Mouse (Mus musculus): ENCODE data around the gene Dcaf5. TPM values are rescaled to one million over a fixed set of nuclear protein-coding genes. Genes with fewer than 3 reads are reported as not detected.

Dcaf5 gene
- total and polyA plus RNA-seq, 3 experiments: 8.2 to 13.2 (median 13.0) TPM

DNA sequence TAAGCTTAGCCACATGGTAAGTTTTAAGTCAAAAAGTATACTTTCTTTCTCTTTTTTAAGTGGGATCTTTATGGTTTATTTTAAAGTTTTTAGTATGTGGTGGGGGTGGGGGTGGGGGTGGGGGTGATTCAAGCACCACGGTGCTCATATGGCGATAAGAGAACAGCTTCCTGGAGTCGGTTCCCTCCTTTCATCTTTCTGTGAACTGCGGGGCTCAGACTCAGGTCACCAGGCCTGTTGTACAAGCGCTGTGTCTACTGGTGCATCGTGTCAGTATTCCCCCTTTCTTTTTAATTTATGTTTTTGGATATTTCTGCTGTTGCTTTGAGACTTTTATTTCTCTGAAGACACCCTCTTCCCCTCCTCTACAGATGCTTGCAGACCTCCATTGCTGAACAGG lies 137.7 kb downstream of the Dcaf5 start:
- Histone ChIP-seq H3K4me2 (ENCODE audit: insufficient read depth, low read depth, poor library complexity, severe bottlenecking) (no peak overlapping the region), H3K27ac (ENCODE audit: insufficient read depth, low read depth) (no peak overlapping the region), H3K4me1 (ENCODE audit: control insufficient read depth in 1 of 2, insufficient read depth in 2 of 2) (no peaks in the 10 kb centered on the region), H3K9me3 (replicated peaks; ENCODE audit: low read length) (no peaks in the 10 kb centered on the region), H3K36me3 (replicated peaks in 1 of 2; ENCODE audit: control insufficient read depth in 1 of 2, insufficient read depth in 1 of 2, low read length in 1 of 2) (no peaks in the 10 kb centered on the region), H3K79me2 (replicated peaks; ENCODE audit: control insufficient read depth, extremely low read depth, insufficient read depth, poor library complexity, severe bottlenecking) (no peaks in the 10 kb centered on the region), H3K4me3 (replicated peaks in 1 of 3; ENCODE audit: low read depth in 2 of 3, low read length in 2 of 3, poor library complexity in 1 of 3) (no peak overlapping the region), H3K27me3 (replicated peaks) (no peaks in the 10 kb centered on the region), H3K9ac (ENCODE audit: insufficient read depth, low read depth) (no peak overlapping the region)
- no peak for DNase-seq (ENCODE audit: extremely low read depth)
- dilution Hi-C loops (cut with MboI; ENCODE audit: extremely low pct_ligation_motif_present, extremely low pct_unique_long_range_greater_than_20kb, low sequenced_read_pairs) (no loop called here), in situ Hi-C loops (cut with MboI; ENCODE audit: low pct_ligation_motif_present, low pct_unique_long_range_greater_than_20kb, low sequenced_read_pairs) (no loop called here)
- TF ChIP-seq SMC3 (IDR thresholded peaks at IDR 0.05; ENCODE audit: low read depth, low read length) (no peak), JUN (IDR thresholded peaks at IDR 0.05; ENCODE audit: insufficient read depth, low read depth, low read length) (no peak), MAFK (IDR thresholded peaks at IDR 0.05; ENCODE audit: insufficient replicate concordance, low read length) (no peak), ELF1 (IDR thresholded peaks at IDR 0.05; ENCODE audit: low read depth, low read length) (no peak), KAT2A (IDR thresholded peaks at IDR 0.05; ENCODE audit: insufficient replicate concordance, low read length) (no peak), BHLHE40 (IDR thresholded peaks at IDR 0.05; ENCODE audit: low read depth, low read length) (no peak), USF1 (IDR thresholded peaks at IDR 0.05; ENCODE audit: low read depth, low read length) (no peak), TBP (conservative IDR thresholded peaks at IDR 0.05; ENCODE audit: low read depth, low read length) (no peak), CTCF (conservative IDR thresholded peaks at IDR 0.05 in 1 of 2, IDR thresholded peaks at IDR 0.05 in 1 of 2; ENCODE audit: low read depth in 2 of 2, low read length in 2 of 2) (no peak), MYC (IDR thresholded peaks at IDR 0.05; ENCODE audit: low read depth, low read length) (no peak), USF2 (conservative IDR thresholded peaks at IDR 0.05; ENCODE audit: low read depth, low read length) (no peak), MXI1 (IDR thresholded peaks at IDR 0.05; ENCODE audit: low read depth, low read length) (no peak), ZNF384 (IDR thresholded peaks at IDR 0.05; ENCODE audit: low read depth, low read length) (no peak), ZKSCAN1 (IDR thresholded peaks at IDR 0.05; ENCODE audit: borderline replicate concordance, low read depth, low read length) (no peak), CHD1 (IDR thresholded peaks at IDR 0.05; ENCODE audit: low read depth, low read length) (no peak), TCF12 (IDR thresholded peaks at IDR 0.05; ENCODE audit: low read depth, low read length) (no peak)

DNA sequence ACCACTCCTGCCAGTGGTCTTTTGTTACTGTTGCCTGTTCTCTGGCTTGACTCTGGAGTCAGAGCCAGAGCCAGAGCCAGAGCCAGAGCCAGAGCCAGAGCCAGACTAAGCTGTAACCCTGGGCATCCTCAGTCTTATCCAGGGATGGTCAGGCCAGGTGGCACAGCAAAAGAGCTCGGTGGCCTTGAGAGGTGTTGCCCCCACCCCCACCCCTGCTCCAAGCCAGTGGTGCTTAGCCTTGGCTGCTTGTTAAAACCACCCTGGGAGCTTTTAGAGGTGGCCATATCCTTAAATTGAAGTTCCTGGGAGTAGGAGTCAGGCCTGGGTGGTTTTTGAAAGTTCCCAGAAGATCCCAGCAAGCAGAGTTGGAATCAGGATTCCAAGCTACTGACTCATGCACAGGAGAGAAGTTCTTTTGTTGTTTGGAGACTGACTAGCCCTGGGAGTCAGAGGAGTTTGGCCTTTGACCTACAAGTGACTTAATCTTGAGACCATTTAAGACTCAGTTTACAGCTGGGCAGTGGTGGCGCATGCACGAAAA lies 144.4 kb downstream of the Dcaf5 start:
- TF ChIP-seq GABPA (IDR thresholded peaks at IDR 0.05; ENCODE audit: insufficient replicate concordance, low read depth, low read length): no peak
- TF ChIP-seq PAX5 (IDR thresholded peaks at IDR 0.05; ENCODE audit: low read length): no peak
- TF ChIP-seq IRF4 (IDR thresholded peaks at IDR 0.05; ENCODE audit: low read depth, low read length): no peak
- no peak for TF ChIP-seq MYC (IDR thresholded peaks at IDR 0.05; ENCODE audit: low read depth, low read length)
- TF ChIP-seq POLR2AphosphoS2 (IDR thresholded peaks at IDR 0.05; ENCODE audit: low read depth, low read length): no peak
- TF ChIP-seq POLR2A (IDR thresholded peaks at IDR 0.05; ENCODE audit: low read depth, low read length): no peak
- no peak for TF ChIP-seq NRF1 (IDR thresholded peaks at IDR 0.05; ENCODE audit: low read depth, low read length)
- no peak for TF ChIP-seq CHD1 (IDR thresholded peaks at IDR 0.05; ENCODE audit: low read depth, low read length)
- TF ChIP-seq ZC3H11A (IDR thresholded peaks at IDR 0.05; ENCODE audit: low read depth, low read length): no peak
- TF ChIP-seq MXI1 (IDR thresholded peaks at IDR 0.05; ENCODE audit: low read depth, low read length): no peak
- no peak for TF ChIP-seq CTCF (conservative IDR thresholded peaks at IDR 0.05 in 1 of 2, IDR thresholded peaks at IDR 0.05 in 1 of 2; ENCODE audit: low read depth in 2 of 2, low read length in 2 of 2)
- TF ChIP-seq MAZ (IDR thresholded peaks at IDR 0.05; ENCODE audit: low read depth, low read length): no peak
- TF ChIP-seq MAX (IDR thresholded peaks at IDR 0.05; ENCODE audit: low read length): no peak
- TF ChIP-seq EP300 (IDR thresholded peaks at IDR 0.05; ENCODE audit: low read length): no peak
- TF ChIP-seq ETS1 (conservative IDR thresholded peaks at IDR 0.05; ENCODE audit: low read depth, low read length): no peak
- no peak for TF ChIP-seq JUND (conservative IDR thresholded peaks at IDR 0.05; ENCODE audit: low read depth, low read length)
- TF ChIP-seq ZMIZ1 (IDR thresholded peaks at IDR 0.05; ENCODE audit: low read depth, low read length): no peak
- no peak for TF ChIP-seq NELFE (IDR thresholded peaks at IDR 0.05; ENCODE audit: low read depth, low read length)
- no peak for TF ChIP-seq USF1 (IDR thresholded peaks at IDR 0.05; ENCODE audit: low read depth, low read length)
- TF ChIP-seq RAD21 (IDR thresholded peaks at IDR 0.05; ENCODE audit: low read depth, low read length): no peak
- Histone ChIP-seq H3K36me3 (replicated peaks in 1 of 2; ENCODE audit: control insufficient read depth in 1 of 2, insufficient read depth in 1 of 2, low read length in 1 of 2) (no peaks in the 10 kb centered on the region), H3K4me3 (replicated peaks in 1 of 3; ENCODE audit: low read depth in 2 of 3, low read length in 2 of 3, poor library complexity in 1 of 3) (no peak overlapping the region), H3K9me3 (replicated peaks; ENCODE audit: low read length) (no peaks in the 10 kb centered on the region), H3K9ac (ENCODE audit: insufficient read depth, low read depth) (no peak overlapping the region), H3K4me1 (ENCODE audit: control insufficient read depth in 1 of 2, insufficient read depth in 2 of 2) (peaks cover 0 to 4% of the 10 kb centered on the region in 2 experiments; a peak in 1 of 4 replicates), H3K27ac (ENCODE audit: insufficient read depth, low read depth) (no peak overlapping the region), H3K79me2 (replicated peaks; ENCODE audit: control insufficient read depth, extremely low read depth, insufficient read depth, poor library complexity, severe bottlenecking) (no peaks in the 10 kb centered on the region), H3K4me2 (ENCODE audit: insufficient read depth, low read depth, poor library complexity, severe bottlenecking) (no peak overlapping the region), H3K27me3 (replicated peaks) (peaks cover 3% of the 10 kb centered on the region)
- no peak for DNase-seq (ENCODE audit: extremely low read depth)
- dilution Hi-C loops (cut with MboI; ENCODE audit: extremely low pct_ligation_motif_present, extremely low pct_unique_long_range_greater_than_20kb, low sequenced_read_pairs) (no loop called here), in situ Hi-C loops (cut with MboI; ENCODE audit: low pct_ligation_motif_present, low pct_unique_long_range_greater_than_20kb, low sequenced_read_pairs) (no loop called here)

All from CH12.LX (cell line).